Mouse (Mus musculus) layer of hippocampus, adult 8-10 months (tissue): ENCODE measurements around the gene Mon2. TPM values are rescaled to one million over a fixed set of nuclear protein-coding genes. Genes with fewer than 3 reads are reported as not detected.

Experiments
- DNase-seq, 2 experiments: peaks; one replicate each; pipeline ENCODE4 v3.0.0; 2022; ENCODE audit warnings: low spot score in 2 of 2
- microRNA-seq, 2 experiments: library from miRNA; unstranded; fragments of <30 nt; microRNA quantifications; one replicate each; pipeline ENCODE4 v1.2.0; 2022
- total RNA-seq, 4 experiments: library from RNA; stranded (reverse); gene quantifications; 2 replicates each; pipeline ENCODE4 v1.2.4; 2022

Mon2 gene
- total RNA-seq, 4 experiments from 2014 or later: 84.8 to 111 (median 103) TPM

- DNase-seq: no peak
Measured at GRCm38 (mm10) chr10:122964241-122964636, 112.1 kb downstream of the Mon2 start.

- DNase-seq: no peak
Measured at GRCm38 (mm10) chr10:122963463-122964240, 112.7 kb downstream of the Mon2 start.

DNA sequence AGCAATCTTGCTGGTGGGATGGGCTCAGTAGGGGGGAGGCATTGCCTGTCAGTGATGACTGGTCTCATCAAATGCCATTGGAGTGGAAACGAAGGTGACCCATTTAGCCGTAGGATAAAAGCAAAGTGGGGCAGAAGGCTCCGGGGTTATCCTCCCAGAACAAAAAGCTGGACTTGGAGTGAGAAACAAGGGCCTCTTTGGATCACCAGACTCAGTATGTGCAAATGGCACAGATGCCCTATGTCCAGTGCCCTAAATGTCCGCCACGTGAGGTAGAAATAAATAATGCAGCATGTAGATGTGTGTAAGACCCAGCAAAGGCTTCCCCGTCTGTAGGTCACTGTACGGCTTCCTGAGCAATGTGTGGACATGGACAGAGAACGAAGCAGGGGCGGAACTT is 113.7 kb downstream of the Mon2 start:
- DNase-seq: no peak

DNA sequence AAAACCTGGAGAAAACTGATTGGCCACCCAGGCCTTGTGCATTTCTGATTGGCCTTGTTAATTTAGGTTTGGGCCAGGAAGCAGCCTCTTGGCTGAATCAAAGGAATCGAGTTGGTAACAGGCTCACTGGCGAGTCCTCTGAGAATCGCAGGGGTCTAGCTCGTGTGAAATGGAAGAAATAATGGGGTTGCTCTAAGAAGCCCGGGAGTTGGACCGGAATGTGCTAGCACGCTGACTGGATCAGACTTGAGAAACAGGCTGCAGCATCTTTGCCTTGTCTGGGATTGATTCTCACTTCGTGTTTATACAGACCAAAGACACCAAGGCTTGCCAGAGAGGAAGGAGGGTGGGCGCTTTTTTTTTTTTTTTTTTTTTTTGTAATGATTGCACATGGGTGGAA is 114.8 kb downstream of the Mon2 start:
- no peak for DNase-seq

GRCm38 (mm10) chr10:122960738-122961137 is 115.6 kb downstream of the Mon2 start:
- DNase-seq: no peak

GRCm38 (mm10) chr10:122960216-122960615 is 116.1 kb downstream of the Mon2 start:
- no peak for DNase-seq

- no peak for DNase-seq
Measured at GRCm38 (mm10) chr10:122958699-122959098, 117.6 kb downstream of the Mon2 start.

GRCm38 (mm10) chr10:122957918-122958317 is 118.4 kb downstream of the Mon2 start:
- DNase-seq: no peak

GRCm38 (mm10) chr10:122953576-122953975 is 122.7 kb downstream of the Mon2 start:
- no peak for DNase-seq

DNA sequence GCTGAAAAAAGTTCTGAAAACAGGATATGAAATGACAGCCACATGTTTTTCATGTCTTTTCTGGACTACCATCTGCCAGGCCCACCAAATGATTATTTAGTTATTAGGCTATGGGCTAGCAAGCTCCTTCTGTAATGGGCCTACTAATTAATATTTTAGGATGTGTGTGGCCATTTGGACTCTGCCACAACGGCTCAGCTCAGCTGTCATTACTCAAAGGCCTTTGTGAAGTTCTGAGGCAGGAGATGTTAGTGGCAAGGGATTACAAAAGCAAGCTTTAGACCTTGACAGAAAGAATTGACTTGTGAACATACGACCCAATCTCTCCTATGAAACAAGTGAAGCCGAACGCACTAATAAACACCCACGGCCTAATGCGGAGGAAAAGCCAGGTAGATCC is 125.3 kb downstream of the Mon2 start:
- no peak for DNase-seq

DNA sequence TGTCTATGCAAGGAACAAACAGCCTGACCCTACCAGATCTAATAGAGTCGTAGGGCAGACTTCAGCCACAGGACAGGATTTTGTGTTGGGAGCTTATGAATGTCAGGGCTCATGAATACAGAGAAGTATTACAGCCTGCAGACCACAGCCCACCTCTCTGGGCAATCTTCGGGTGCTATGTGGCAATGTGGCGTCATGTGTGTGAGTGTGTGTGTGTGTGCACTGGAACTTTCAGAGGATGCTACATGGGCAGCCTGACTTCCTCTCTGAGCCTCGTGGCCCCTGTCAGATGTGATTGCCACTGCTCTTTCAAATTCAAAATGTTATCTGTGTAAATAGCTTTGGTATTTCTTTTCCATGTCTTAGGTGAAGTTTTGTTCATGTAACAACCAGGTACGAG is 131.4 kb downstream of the Mon2 start:
- DNase-seq: no peak

DNA sequence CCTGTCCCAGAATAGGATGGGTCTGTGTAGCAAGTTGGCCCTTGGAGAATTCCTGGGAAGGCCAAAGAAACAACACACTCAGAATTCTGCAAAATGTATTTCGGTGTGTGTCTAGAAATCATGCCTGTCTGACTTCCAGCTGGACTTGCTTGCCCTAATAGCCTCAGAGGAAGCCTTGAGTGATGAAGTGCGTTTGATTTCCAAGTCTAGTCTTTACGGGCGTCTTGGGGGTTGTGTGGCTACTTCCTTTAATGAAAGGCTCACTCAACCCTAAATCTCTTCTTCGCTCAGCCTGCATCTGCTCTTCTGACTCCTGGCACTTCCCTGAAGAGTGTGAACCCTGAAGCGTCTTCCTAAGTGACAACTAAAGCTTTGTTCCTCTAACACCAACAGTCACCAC is 132.5 kb downstream of the Mon2 start:
- DNase-seq: no peak

DNA sequence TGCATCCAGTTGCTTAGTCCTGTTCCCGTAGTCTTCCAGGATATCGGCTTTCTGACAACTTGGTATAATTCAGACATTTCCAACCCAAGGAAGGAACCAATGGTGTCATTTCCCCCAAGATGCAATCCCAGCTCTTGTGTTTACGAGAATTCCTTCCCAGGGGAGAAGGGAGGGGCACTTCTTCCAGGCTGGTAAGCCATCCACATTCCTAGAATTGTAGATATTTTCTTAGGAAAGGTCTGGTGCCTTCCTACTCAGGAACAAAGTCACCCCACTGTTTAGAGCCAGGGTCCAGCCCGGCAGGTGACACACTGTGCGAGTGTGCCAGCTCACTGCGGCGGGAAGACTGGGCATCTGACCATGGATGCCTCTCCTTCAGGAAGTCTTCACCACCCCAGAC is 133.5 kb downstream of the Mon2 start:
- DNase-seq: no peak

Small RNA genes lying within 50 kb of the gene (microRNA-seq; reads per million reads assigned to microRNA genes)
- gene Mirlet7i: 58,598 to 59,387 reads per million in 2 experiments

Other genes with a start within 250 kb of the Mon2 start
- gene Usp15, start 120.5 kb upstream of the Mon2 start, total RNA-seq: 100 to 1,000 TPM in 1 of 4 experiments, 10 to 100 TPM in 3; 89.3 to 104 (median 95.9) TPM
- gene Fam19a2, start 187.5 kb upstream of the Mon2 start, total RNA-seq: 10 to 100 TPM; 41.9 to 46.3 (median 44.4) TPM